Comparison of ENCODE assay signal across 8 mouse cellular contexts in the genomic region with DNA sequence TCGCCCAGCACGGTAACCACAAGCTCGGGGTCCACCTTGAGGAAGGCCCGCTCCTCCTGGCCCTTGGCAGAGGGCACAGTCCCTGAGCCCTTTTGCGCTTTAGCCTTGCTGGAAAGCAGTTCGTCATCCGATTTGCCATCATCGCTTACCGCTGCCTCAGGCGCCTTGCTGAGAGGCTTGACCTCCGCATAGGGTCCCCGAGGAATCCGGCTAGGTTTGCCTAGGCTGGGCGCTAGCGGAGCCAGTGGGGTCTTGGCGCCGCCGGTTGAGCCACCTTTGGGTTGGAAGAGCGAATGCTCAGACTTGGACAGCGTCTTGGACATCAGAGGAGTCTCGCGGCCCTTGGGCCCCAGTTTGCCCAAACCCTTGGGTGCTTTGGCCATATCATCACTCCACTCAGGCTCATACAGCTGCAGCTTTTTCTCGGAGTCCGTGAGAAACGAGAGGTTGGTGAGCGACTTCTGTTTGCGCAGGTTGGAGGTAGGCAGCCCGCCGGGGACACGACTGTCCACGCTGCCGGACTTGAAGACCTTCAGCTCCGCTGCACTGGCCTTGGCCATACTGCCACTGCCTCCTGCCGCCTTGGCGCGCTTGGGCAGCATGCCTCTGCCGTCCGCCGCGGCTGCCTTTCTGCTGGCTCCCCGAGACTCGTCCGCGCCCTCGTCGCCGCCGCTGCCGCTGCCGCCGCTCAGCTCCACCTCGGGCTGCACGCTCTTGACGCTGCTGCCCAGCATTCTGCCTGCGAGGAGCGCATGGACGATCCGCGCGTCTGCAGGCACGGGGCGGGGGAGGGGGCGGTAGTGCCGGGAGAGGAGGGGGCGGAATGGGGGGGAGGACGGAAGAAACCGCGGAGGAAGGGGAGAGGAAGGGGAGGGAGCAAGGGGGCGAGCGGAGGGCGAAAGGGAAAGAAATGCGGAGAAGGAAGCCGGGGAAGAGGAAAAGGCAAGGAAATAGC. TPM values are rescaled to one million over a fixed set of nuclear protein-coding genes. Genes with fewer than 3 reads are reported as not detected.
DNase-seq lines count a peak whose midpoint lies in the region; ATAC-seq lines count a peak whose summit lies in the region.

No protein-coding gene starts in this region.

- H3K4me1 ChIP-seq in kidney, embryonic 14.5 days (ENCODE audit: control insufficient read depth, insufficient read depth, low read length) = peaks cover 33% of the 10 kb centered on the region
- peaks cover 57% of the 10 kb centered on the region for H3K4me1 ChIP-seq in midbrain, embryonic 15.5 days

- peak overlapping the region; percentile 99 for H3K4me2 ChIP-seq in kidney, embryonic 14.5 days (replicated peaks; ENCODE audit: low read depth, low read length)
- H3K4me2 ChIP-seq in midbrain, embryonic 15.5 days = peak overlapping the region; percentile 75

- H3K9ac ChIP-seq in kidney, embryonic 14.5 days (ENCODE audit: low read depth, low read length) = peak overlapping the region; percentile 64
- H3K9ac ChIP-seq in midbrain, embryonic 15.5 days = peak overlapping the region; percentile 82

- no peaks in the 10 kb centered on the region; the same call in 1 of the 2 replicates for H3K36me3 ChIP-seq in kidney, embryonic 14.5 days (ENCODE audit: control insufficient read depth, insufficient read depth, low read length)
- H3K36me3 ChIP-seq in midbrain, embryonic 15.5 days (replicated peaks) = no peaks in the 10 kb centered on the region

- peak; percentile 44 for ATAC-seq in common myeloid progenitor, adult 5-6 weeks (replicated peaks; ENCODE audit: low read depth, poor library complexity, severe bottlenecking)
- ATAC-seq in granulocyte monocyte progenitor cell, adult 5-6 weeks (replicated peaks; ENCODE audit: poor library complexity, severe bottlenecking) = peak; percentile 53
- peak; percentile 21 for ATAC-seq in kidney, embryonic 14.5 days (ENCODE audit: low FRiP score, low TSS enrichment)
- peak; percentile 75 for ATAC-seq in midbrain, embryonic 15.5 days (replicated peaks)

- peak overlapping the region; percentile 58 for H3K4me3 ChIP-seq in kidney, embryonic 14.5 days (ENCODE audit: low read length)
- peak overlapping the region; percentile 84 for H3K4me3 ChIP-seq in midbrain, embryonic 15.5 days

- no peaks in the 10 kb centered on the region; the same call in 1 of the 2 replicates for H3K27me3 ChIP-seq in kidney, embryonic 14.5 days (ENCODE audit: control insufficient read depth, insufficient read depth, low read length)
- no peaks in the 10 kb centered on the region for H3K27me3 ChIP-seq in midbrain, embryonic 15.5 days (replicated peaks)

- H3K9me3 ChIP-seq in kidney, embryonic 14.5 days (ENCODE audit: control insufficient read depth, low read length) = no peaks in the 10 kb centered on the region
- H3K9me3 ChIP-seq in midbrain, embryonic 15.5 days = no peaks in the 10 kb centered on the region

- no peak overlapping the region for H3K27ac ChIP-seq in kidney, embryonic 14.5 days (ENCODE audit: low read depth, low read length)
- H3K27ac ChIP-seq in midbrain, embryonic 15.5 days = peak overlapping the region; percentile 94

- peak; percentile 81 to 82 for DNase-seq in cerebellum, postnatal 10 days
- DNase-seq in cerebellum, adult 8-10 months = no peak
- peak; percentile 39 for DNase-seq in liver
- DNase-seq in thymus, postnatal 0 days (ENCODE audit: low spot score) = peak; percentile 19

- WGBS in kidney, embryonic 14.5 days = 2% methylated on average over 70 of the region's 73 CpGs
- 1% methylated on average over 70 of the region's 73 CpGs for WGBS in midbrain, embryonic 15.5 days

RNA-seq across cellular contexts. Expression of a gene that starts 22.2 kb away (rescaled TPM):
- total RNA-seq in common myeloid progenitor, adult 5-6 weeks (2017) = 6.2 and 7.7 TPM in 2 replicates
- 16.3 and 19.8 TPM in 2 replicates for total RNA-seq in granulocyte monocyte progenitor cell, adult 5-6 weeks (2014; fragmentation: Nextera tagmentation)
- total RNA-seq in granulocyte monocyte progenitor cell, adult 5-6 weeks (2017) = 2.9 and 3.6 TPM in 2 replicates
- 12.1 and 23.7 TPM in 2 replicates for polyA plus RNA-seq in kidney, embryonic 14.5 days (2014; fragmentation: Nextera tagmentation; extraction: Ambion mirVana)
- polyA plus RNA-seq in midbrain, embryonic 15.5 days (2015; fragmentation: Nextera tagmentation; extraction: Ambion mirVana) = 52.6 and 59.4 TPM in 2 replicates
- 3.3 and 3.5 TPM in 2 replicates for polyA plus RNA-seq in thymus, postnatal 0 days (2015; fragmentation: Nextera tagmentation; extraction: Ambion mirVana)

Comparison
In these comparisons a context has a peak if more than half of its experiments do, and no peak if none do; other contexts are left out.
1. ATAC-seq: peak in every context shown above with its lines; median percentile 75 in midbrain, embryonic 15.5 days; 53 in granulocyte monocyte progenitor cell, adult 5-6 weeks; 44 in common myeloid progenitor, adult 5-6 weeks; 21 in kidney, embryonic 14.5 days.